Mouse (Mus musculus): ENCODE data around the gene Defb25. TPM values are rescaled to one million over a fixed set of nuclear protein-coding genes. Genes with fewer than 3 reads are reported as not detected.

Defb25 gene
- polyA plus RNA-seq, 1 experiment, result not detected

DNA sequence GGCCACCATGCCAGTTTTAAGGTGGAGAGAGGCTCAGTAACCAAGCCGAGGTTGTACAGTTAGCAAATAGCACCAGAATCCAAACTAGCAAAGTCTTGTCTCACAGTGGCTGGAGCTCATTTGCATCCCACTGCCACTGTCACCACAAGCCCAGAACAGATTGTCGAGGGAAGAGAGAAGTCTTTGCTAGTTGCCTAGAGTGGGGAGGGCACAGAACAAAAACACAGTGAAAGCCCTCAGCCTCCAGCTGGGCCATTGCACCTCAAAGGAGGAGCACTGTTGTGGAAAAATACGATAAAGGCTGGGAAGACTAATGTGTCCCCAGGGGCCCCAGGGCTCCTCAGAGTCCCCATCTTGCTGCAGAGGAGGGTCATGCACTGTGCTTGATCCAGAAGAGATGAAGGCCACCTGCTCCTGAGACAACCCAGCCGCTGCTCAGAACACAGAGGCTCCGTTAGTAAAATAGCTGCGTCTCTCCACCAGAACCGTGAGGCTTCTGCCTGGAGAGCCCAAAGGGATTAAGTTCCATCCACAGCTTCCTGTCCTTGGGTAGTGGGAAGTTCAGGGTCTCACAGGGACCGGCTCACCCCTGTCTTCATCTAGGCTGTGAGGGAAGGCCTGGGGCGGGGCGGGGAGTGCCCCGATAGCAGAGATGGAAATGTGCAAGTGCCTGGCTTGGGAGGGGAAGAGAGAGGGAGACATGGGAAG is 16.7 kb upstream of the Defb25 start:
- peak; percentile 36 for DNase-seq (ENCODE audit: low read depth)
- TF ChIP-seq POLR2A (IDR thresholded peaks at IDR 0.05; ENCODE audit: borderline replicate concordance, extremely low read depth, insufficient read depth, insufficient read length, poor library complexity, severe bottlenecking), result no peak
- TF ChIP-seq CTCF (IDR thresholded peaks at IDR 0.05; ENCODE audit: borderline replicate concordance, extremely low read depth, insufficient read depth, insufficient read length), result no peak

DNA sequence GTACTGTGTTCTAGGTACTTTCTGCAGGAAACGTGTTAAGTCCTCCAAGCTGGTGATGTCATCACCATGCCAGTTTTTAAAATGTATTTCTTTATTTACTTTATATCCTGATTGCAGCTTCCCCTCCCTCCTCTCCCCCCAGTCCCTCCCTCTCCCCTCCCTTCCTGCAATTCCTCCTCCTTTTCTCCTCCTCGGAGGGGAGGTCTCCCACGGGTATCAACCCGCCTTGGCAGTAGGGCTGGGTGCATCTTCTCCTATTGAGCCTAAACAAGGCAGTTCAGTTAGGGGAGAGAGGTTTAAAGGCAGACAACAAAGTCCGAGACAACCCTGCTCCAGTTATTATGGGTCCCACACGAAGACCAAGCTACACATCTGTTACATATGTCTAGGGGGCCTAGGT is 16.0 kb upstream of the Defb25 start:
- TF ChIP-seq POLR2A (IDR thresholded peaks at IDR 0.05; ENCODE audit: borderline replicate concordance, extremely low read depth, insufficient read depth, insufficient read length, poor library complexity, severe bottlenecking) (no peak), CTCF (IDR thresholded peaks at IDR 0.05; ENCODE audit: borderline replicate concordance, extremely low read depth, insufficient read depth, insufficient read length) (no peak)
- no peak for DNase-seq (ENCODE audit: low read depth)

DNA sequence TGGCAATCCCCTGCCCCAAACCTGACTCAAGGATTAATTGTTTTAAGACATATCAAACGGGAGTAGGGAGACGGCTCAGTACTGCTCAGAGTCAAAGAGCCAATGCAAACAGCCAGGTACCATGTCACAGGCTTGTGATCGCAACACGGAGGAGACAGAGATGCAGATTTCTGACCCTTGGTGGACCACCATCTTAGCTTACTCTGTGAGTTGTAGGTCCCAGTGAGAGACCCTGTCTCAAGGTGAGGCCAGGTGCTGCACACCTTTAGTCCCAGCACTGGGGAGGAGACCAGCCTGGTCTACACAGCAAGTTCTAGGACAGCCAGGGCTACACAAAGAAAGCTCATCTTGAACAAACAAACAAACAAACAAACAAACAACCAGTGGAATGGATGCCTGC is 14.5 kb upstream of the Defb25 start:
- DNase-seq (ENCODE audit: low read depth), result no peak
- TF ChIP-seq POLR2A (IDR thresholded peaks at IDR 0.05; ENCODE audit: borderline replicate concordance, extremely low read depth, insufficient read depth, insufficient read length, poor library complexity, severe bottlenecking), result no peak

DNA sequence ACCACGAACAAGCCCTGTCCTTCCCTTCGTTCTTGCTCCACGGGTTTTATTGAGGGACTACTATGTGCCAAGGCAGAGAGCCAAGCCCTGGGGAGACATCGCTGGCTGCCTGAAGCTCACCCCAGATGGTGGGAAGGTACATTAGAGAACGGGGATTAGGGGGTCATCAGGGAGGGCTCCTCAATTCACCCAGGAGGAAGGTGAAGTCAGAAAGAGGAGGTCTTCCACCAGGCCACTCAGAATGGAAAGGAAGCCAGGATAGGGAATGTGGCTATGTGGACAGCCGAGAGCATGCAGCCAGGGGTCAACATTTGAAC is 14.1 kb upstream of the Defb25 start:
- no peak for DNase-seq (ENCODE audit: low read depth)
- TF ChIP-seq CTCF (IDR thresholded peaks at IDR 0.05; ENCODE audit: borderline replicate concordance, extremely low read depth, insufficient read depth, insufficient read length) (no peak), POLR2A (IDR thresholded peaks at IDR 0.05; ENCODE audit: borderline replicate concordance, extremely low read depth, insufficient read depth, insufficient read length, poor library complexity, severe bottlenecking) (no peak)

DNA sequence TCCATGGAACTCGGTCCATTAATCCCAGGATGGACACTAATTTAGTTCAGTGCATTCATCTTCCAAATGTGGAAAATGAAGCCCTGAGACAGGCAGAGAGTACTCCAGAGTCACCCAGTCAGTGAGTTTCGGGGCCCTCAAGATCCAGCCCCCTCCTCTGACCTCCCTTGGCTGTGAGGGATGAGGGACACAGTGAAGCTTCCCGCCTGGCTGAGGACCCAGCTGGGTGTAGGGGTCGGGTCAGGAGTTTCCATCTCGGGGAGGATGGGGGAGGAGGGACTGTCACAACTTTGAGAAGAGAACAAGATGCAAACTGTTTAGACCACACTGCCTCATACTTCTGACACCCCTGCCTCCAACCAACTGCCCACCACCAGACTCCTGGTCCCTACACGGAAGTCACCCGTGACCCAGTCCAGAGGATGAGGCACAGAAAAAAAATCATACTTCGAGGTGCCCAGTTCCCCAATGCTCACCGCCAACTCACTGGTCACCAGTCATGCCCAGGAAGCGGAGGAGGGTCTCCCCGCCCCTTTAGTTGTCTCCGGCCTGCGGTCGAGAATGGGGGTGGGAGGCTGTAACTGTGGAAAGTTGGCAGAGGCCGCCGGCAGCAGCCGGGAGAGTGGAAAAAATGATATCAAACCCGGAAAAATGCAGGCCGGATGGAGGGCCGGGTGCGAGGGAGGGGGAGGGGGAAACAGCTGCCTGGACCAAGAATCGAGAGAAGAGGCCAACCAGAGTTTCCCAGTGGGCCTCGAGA is 13.6 kb upstream of the Defb25 start:
- TF ChIP-seq CTCF (IDR thresholded peaks at IDR 0.05; ENCODE audit: borderline replicate concordance, extremely low read depth, insufficient read depth, insufficient read length) (no peak), POLR2A (IDR thresholded peaks at IDR 0.05; ENCODE audit: borderline replicate concordance, extremely low read depth, insufficient read depth, insufficient read length, poor library complexity, severe bottlenecking) (no peak)
- DNase-seq (ENCODE audit: low read depth), result no peak

DNA sequence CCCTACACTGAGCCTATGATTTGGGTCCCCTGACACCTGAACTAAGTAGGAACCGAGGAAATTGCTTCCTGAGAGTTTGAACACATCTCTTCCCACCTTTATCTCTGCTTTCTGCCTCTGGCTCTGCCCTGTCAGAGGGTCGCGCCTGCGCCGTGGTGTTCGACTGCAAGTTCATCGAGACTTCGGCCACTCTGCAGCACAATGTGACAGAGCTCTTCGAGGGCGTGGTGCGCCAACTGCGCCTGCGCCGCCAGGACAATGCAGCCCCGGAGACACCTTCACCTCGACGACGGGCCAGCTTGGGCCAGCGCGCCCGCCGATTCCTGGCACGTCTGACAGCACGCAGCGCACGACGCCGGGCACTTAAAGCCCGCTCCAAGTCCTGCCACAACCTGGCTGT is 11.5 kb upstream of the Defb25 start:
- DNase-seq (ENCODE audit: low read depth), result no peak
- no peak for TF ChIP-seq POLR2A (IDR thresholded peaks at IDR 0.05; ENCODE audit: borderline replicate concordance, extremely low read depth, insufficient read depth, insufficient read length, poor library complexity, severe bottlenecking)
- no peak for TF ChIP-seq CTCF (IDR thresholded peaks at IDR 0.05; ENCODE audit: borderline replicate concordance, extremely low read depth, insufficient read depth, insufficient read length)

DNA sequence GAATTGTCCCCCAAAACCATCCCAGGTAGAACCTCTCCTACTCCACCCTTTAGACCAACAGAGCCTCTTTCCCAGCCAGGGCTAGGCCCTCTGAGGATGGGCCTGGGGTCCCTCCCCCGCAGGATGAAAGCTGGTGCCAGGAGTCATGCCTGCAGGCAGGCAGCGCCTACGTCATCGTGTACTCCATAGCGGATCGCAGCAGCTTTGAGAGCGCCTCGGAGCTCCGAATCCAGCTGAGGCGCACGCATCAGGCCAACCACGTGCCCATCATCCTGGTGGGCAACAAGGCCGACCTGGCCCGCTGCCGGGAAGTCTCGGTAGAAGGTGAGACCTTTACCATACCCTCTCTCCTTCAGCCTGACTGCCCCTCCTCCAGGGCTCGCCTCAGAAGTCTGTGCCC is 10.5 kb upstream of the Defb25 start:
- peak; percentile 53 for DNase-seq (ENCODE audit: low read depth)
- no peak for TF ChIP-seq CTCF (IDR thresholded peaks at IDR 0.05; ENCODE audit: borderline replicate concordance, extremely low read depth, insufficient read depth, insufficient read length)
- no peak for TF ChIP-seq POLR2A (IDR thresholded peaks at IDR 0.05; ENCODE audit: borderline replicate concordance, extremely low read depth, insufficient read depth, insufficient read length, poor library complexity, severe bottlenecking)

DNA sequence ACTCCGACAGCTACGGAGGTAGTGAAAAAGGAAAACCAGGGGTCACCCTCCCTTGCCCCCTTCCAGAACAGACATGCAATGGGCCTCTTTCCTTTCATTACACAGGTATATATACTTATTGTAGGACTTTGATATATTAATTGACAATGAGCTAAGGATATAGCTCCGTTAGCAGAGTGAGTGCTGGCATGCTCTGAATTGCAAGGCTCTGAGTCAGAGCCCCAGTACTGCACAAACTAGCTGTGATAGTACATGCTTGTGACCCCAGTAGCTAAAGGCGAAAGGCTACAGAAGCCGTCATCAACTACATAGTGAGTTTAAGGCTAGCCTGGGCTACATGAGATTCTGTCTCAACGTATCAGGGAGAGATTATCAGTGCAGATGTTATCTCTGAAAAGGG is 7.1 kb upstream of the Defb25 start:
- TF ChIP-seq POLR2A (IDR thresholded peaks at IDR 0.05; ENCODE audit: borderline replicate concordance, extremely low read depth, insufficient read depth, insufficient read length, poor library complexity, severe bottlenecking) (no peak), CTCF (IDR thresholded peaks at IDR 0.05; ENCODE audit: borderline replicate concordance, extremely low read depth, insufficient read depth, insufficient read length) (no peak)
- DNase-seq (ENCODE audit: low read depth), result no peak

DNA sequence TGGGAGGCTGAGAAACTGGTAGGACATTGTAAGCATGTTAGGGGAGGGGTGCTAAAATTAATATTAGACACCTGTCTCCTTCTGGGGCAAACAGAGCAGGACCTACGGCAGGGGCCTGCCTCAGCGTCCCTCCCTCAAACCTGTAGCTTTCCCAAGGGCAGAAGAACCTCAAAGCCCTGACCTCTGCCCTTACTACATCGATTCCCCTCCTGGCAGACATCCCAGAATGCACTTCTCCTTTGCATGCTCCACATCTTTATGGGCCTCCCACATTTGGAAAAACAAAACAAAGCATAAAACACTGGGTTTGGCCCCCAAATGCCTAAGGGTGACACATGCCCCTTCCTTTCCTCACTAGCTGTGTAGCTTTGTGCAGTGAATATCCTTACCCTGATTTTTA is 6.4 kb upstream of the Defb25 start:
- no peak for DNase-seq (ENCODE audit: low read depth)
- TF ChIP-seq CTCF (IDR thresholded peaks at IDR 0.05; ENCODE audit: borderline replicate concordance, extremely low read depth, insufficient read depth, insufficient read length) (no peak), POLR2A (IDR thresholded peaks at IDR 0.05; ENCODE audit: borderline replicate concordance, extremely low read depth, insufficient read depth, insufficient read length, poor library complexity, severe bottlenecking) (no peak)

DNA sequence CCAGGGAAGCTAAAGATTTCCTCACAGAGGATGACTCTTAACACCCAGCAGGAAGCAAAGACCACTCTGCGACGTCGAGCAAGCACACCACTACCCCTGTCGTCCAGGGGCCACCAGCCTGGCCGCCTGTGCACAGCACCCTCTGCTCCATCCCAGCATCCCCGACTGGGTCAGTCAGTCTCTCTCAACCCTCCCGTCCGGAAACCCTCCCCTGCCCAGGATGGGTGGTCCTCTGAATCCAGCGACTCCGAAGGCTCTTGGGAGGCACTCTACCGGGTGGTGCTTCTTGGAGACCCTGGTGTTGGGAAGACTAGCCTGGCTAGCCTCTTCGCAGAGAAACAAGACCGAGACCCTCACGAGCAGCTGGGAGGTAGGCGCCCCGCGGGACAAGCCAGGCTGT is 5.2 kb upstream of the Defb25 start:
- TF ChIP-seq POLR2A (IDR thresholded peaks at IDR 0.05; ENCODE audit: borderline replicate concordance, extremely low read depth, insufficient read depth, insufficient read length, poor library complexity, severe bottlenecking) (no peak), CTCF (IDR thresholded peaks at IDR 0.05; ENCODE audit: borderline replicate concordance, extremely low read depth, insufficient read depth, insufficient read length) (no peak)

DNA sequence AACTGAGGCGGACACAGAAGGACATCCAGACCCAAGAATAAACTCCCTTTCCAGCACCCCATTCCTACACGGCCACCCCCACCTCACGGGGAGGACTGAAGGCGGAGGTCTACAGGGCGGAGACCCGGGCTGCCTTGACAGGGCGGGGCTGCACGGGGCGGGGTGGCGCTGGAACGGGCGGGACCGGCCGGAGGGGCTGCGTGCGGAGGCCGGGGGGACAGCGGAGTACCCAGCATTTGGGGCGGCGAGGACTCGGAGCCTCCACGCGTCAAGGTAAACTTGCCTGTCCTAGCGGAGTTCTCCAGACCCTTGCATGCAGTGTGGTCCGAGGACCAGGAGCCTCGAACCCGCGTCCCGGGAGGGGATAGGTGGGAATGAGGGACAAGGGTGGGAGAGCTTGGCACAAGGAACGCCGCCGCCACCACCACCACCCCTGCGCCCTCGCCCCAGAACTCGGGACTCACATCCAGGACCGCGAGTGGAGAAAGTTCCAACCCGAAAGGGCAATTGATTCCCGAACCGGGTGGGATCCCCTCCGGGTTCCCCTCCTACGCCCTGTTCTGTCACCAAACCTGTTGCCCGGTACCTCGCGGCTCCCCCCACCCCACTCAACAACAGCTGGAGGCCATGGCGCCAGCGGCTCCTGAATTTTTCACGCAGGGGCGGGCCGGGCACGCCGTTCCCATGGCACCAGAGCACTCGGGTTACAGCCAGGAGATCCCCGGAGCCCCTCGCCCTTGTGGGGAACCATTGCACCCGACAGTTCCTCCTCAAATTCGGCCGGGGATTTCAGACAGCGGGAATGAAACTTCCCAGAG is 4.1 kb upstream of the Defb25 start, which contains the start of gene Rem1:
Gene Rem1 (plus strand): TSS at position 178 of the 818 bp plus-strand sequence.
- TF ChIP-seq POLR2A (IDR thresholded peaks at IDR 0.05; ENCODE audit: borderline replicate concordance, extremely low read depth, insufficient read depth, insufficient read length, poor library complexity, severe bottlenecking), result no peak
- TF ChIP-seq CTCF (IDR thresholded peaks at IDR 0.05; ENCODE audit: borderline replicate concordance, extremely low read depth, insufficient read depth, insufficient read length), result no peak
- DNase-seq (ENCODE audit: low read depth), result no peak

More for the DNA sequence above, 5.2 kb upstream of the Defb25 start:
- DNase-seq (ENCODE audit: low read depth), result no peak

Data from brain, embryonic 14.5 days (tissue).